Mouse (Mus musculus) liver, embryonic 12.5 days (tissue): ENCODE measurements around the gene Fscn2. TPM values are rescaled to one million over a fixed set of nuclear protein-coding genes. Genes with fewer than 3 reads are reported as not detected.
A peak's percentile ranks its signal among the peaks of the same experiment; 100 is the strongest.
"Not testable (repeated sequence)": the region's sequence is repeated elsewhere in the genome, so short reads cannot be mapped to it uniquely, and the experiment has no call there.

ENCODE experiments used
- ATAC-seq: fragments of 200-750 bp; cut with Nextera tagmentation; 2 replicates; pipeline ENCODE4 v1.8.0; 2017; ENCODE audit warnings: moderate number of reproducible peaks, mild to moderate bottlenecking, moderate library complexity
- H3K27ac ChIP-seq: fragments of 300-500 bp; sonication (generic); 2 replicates; pipeline ENCODE4 v1.5.1; 2016; ENCODE audit warnings: mild to moderate bottlenecking
- H3K27me3 ChIP-seq: fragments of 300-500 bp; sonication (generic); replicated peaks from 2 replicates; pipeline ENCODE4 v1.6.1; 2016; ENCODE audit warnings: mild to moderate bottlenecking, moderate library complexity
- H3K36me3 ChIP-seq: fragments of 300-500 bp; sonication (generic); 2 replicates; pipeline ENCODE4 v1.6.1; 2016; ENCODE audit warnings: mild to moderate bottlenecking, moderate library complexity
- H3K4me1 ChIP-seq: fragments of 300-500 bp; sonication (generic); 2 replicates; pipeline ENCODE4 v1.6.1; 2016
- H3K4me2 ChIP-seq: fragments of 300-500 bp; sonication (generic); 2 replicates; pipeline ENCODE4 v1.6.1; 2016; ENCODE audit warnings: mild to moderate bottlenecking, moderate library complexity
- H3K4me3 ChIP-seq: fragments of 300-500 bp; sonication (generic); 2 replicates; pipeline ENCODE4 v1.5.1; 2016; ENCODE audit warnings: mild to moderate bottlenecking, moderate library complexity
- H3K9ac ChIP-seq: fragments of 300-500 bp; sonication (generic); 2 replicates; pipeline ENCODE4 v1.6.1; 2016; ENCODE audit warnings: mild to moderate bottlenecking, moderate library complexity
- H3K9me3 ChIP-seq: fragments of 300-500 bp; sonication (generic); replicated peaks from 2 replicates; pipeline ENCODE4 v1.6.1; 2016; ENCODE audit warnings: mild to moderate bottlenecking, moderate library complexity
- WGBS: fragments of 180-500 bp; shearing (Covaris S2); methylation state at CpG from one replicate; pipeline ENCODE4 v1.1.7; 2016; ENCODE audit not compliant: insufficient replicate concordance; 5-methylcytosine and 5-hydroxymethylcytosine counted together
- polyA plus RNA-seq: library from polyadenylated mRNA; unstranded; fragments of >200 nt; fragmentation: Nextera tagmentation; extraction: Ambion mirVana; gene quantifications from 2 replicates; pipeline ENCODE4 v1.2.1, GENCODE M21; 2016

The Fscn2 gene
- polyA plus RNA-seq, 1 experiment from 2014 or later, result 0.18 TPM

DNA sequence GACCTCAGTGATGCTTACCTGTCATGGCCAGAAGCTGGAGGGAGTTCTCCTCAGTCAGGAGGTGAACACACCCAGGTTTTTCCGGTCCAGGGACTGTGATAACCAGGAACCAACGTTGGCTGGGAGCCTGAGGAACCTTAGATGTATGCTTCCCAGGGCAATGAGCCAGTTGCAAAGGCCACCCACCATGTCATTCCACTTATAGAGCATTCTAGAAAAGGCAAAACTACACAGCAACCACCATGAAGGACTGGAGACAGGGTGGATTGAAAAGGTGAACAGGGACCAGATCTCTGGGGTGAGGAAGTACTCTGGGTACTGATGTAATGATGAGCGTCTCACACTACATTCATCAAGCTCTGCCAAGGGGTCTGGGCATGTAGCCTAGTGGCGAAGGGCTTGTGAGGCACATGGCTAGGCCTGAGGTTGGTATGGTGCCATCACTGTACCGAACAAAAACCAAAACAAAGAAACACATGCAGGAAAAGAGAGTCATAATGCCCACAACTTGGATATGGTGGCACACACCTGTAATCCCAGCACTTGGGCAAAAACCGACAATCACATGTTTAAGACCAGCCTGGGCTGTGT is 25.8 kb upstream of the Fscn2 start:
- Histone ChIP-seq H3K27ac (no peak overlapping the region), H3K4me2 (no peak overlapping the region), H3K36me3 (no peaks in the 10 kb centered on the region), H3K4me3 (no peak overlapping the region), H3K4me1 (peaks cover 12% of the 10 kb centered on the region), H3K9me3 (0 out of 2 replicates have a peak, but pooled peaks cover 6% of the 10 kb centered on the region), H3K27me3 (no peaks in the 10 kb centered on the region), H3K9ac (no peak overlapping the region)
- ATAC-seq, result no peak
- 61% methylated on average over 6 of the region's 6 CpGs for WGBS

- no peaks in the 10 kb centered on the region for H3K27me3 ChIP-seq
- H3K9ac ChIP-seq, result no peak overlapping the region
- no peak for ATAC-seq
These were observed 23.9 kb upstream of the Fscn2 start for GRCm38 (mm10) chr11:120337447-120337846.

DNA sequence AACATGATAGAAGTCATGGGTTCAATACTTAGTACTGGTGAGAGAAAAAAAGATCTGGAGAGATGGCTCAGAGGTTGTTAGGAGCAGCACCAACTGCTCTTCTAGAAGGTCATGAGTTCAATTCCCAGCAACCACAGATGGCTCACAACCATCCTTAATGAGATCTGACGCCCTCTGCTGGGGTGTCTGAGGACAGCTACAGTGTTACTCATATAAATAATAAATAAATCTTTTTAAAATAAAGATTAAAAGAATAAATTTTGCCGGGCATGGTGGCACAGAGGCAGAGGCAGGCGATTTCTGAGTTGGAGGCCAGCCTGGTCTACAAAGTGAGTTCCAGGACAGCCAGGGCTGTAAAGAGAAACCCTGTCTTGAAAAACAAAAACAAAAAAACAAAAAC is 22.5 kb upstream of the Fscn2 start:
- Histone ChIP-seq H3K4me2 (no peak overlapping the region), H3K27me3 (no peaks in the 10 kb centered on the region), H3K4me1 (peaks cover 12% of the 10 kb centered on the region), H3K4me3 (no peak overlapping the region), H3K9ac (no peak overlapping the region), H3K27ac (no peak overlapping the region), H3K36me3 (no peaks in the 10 kb centered on the region), H3K9me3 (0 out of 2 replicates have a peak, but pooled peaks cover 6% of the 10 kb centered on the region)
- 61% methylated on average over 3 of the region's 3 CpGs for WGBS
- ATAC-seq, result no peak

More at GRCm38 (mm10) chr11:120337447-120337846, 23.9 kb upstream of the Fscn2 start:
- 31% methylated on average over 2 of the region's 2 CpGs for WGBS
- Histone ChIP-seq H3K27ac (no peak overlapping the region), H3K36me3 (no peaks in the 10 kb centered on the region), H3K4me2 (no peak overlapping the region), H3K4me3 (no peak overlapping the region), H3K4me1 (peaks cover 12% of the 10 kb centered on the region), H3K9me3 (0 out of 2 replicates have a peak, but pooled peaks cover 6% of the 10 kb centered on the region)

- H3K36me3 ChIP-seq, result peaks cover under 1% of the 10 kb centered on the region
- WGBS, result 33% methylated on average over 10 of the region's 10 CpGs
- H3K27ac ChIP-seq, result peak overlapping the region; percentile 76
- H3K9me3 ChIP-seq, result 0 out of 2 replicates have a peak, but pooled peaks cover 3% of the 10 kb centered on the region
- H3K4me3 ChIP-seq, result no peak overlapping the region
- no peak overlapping the region for H3K9ac ChIP-seq
- peak overlapping the region; percentile 23; the same call in 1 of the 2 replicates for H3K4me2 ChIP-seq
- ATAC-seq, result peak; percentile 57
- peaks cover 20% of the 10 kb centered on the region for H3K4me1 ChIP-seq
- H3K27me3 ChIP-seq, result no peaks in the 10 kb centered on the region
These were observed 21.3 kb upstream of the Fscn2 start for GRCm38 (mm10) chr11:120339978-120340513.

- no peak overlapping the region for H3K4me2 ChIP-seq
- 87% methylated on average over 4 of the region's 4 CpGs for WGBS
- ATAC-seq, result no peak
- peaks cover 10% of the 10 kb centered on the region for H3K36me3 ChIP-seq
- H3K4me3 ChIP-seq, result no peak overlapping the region
- no peak overlapping the region for H3K27ac ChIP-seq
- H3K27me3 ChIP-seq, result no peaks in the 10 kb centered on the region
- H3K9ac ChIP-seq, result no peak overlapping the region
- 0 out of 2 replicates have a peak, but pooled peaks cover 3% of the 10 kb centered on the region for H3K9me3 ChIP-seq
- H3K4me1 ChIP-seq, result peaks cover 28% of the 10 kb centered on the region
These were observed 19.7 kb upstream of the Fscn2 start for GRCm38 (mm10) chr11:120341661-120342060.

DNA sequence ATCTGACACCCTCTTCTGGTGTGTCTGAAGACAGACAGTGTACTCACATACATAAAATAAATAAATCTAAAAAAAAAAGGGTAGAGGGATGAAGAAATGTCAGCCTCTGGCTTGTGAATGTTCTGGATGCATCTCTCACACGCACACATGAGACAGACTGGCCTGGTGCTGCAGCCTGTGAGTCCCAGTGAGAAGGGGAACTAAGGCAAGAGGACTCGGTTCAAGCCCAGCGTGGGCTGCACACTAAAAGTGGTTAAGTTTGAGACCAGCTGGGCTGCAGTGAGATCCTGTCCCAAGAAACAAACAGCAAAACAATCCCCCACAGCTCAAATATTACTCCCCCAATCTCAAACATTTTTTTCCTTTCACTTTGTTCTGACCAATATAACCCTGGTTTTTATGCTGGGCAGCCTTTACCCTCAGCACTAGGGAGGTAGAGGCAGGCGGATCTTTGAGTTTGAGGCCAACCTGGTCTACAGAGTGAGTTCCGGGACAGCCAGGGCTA is 18.6 kb upstream of the Fscn2 start:
- Histone ChIP-seq H3K36me3 (peaks cover 16% of the 10 kb centered on the region), H3K9ac (no peak overlapping the region), H3K27me3 (no peaks in the 10 kb centered on the region), H3K9me3 (no peaks in the 10 kb centered on the region), H3K27ac (no peak overlapping the region), H3K4me1 (peaks cover 34% of the 10 kb centered on the region), H3K4me2 (no peak overlapping the region), H3K4me3 (no peak overlapping the region)
- ATAC-seq, result no peak
- WGBS, result 80% methylated on average over 5 of the region's 5 CpGs

DNA sequence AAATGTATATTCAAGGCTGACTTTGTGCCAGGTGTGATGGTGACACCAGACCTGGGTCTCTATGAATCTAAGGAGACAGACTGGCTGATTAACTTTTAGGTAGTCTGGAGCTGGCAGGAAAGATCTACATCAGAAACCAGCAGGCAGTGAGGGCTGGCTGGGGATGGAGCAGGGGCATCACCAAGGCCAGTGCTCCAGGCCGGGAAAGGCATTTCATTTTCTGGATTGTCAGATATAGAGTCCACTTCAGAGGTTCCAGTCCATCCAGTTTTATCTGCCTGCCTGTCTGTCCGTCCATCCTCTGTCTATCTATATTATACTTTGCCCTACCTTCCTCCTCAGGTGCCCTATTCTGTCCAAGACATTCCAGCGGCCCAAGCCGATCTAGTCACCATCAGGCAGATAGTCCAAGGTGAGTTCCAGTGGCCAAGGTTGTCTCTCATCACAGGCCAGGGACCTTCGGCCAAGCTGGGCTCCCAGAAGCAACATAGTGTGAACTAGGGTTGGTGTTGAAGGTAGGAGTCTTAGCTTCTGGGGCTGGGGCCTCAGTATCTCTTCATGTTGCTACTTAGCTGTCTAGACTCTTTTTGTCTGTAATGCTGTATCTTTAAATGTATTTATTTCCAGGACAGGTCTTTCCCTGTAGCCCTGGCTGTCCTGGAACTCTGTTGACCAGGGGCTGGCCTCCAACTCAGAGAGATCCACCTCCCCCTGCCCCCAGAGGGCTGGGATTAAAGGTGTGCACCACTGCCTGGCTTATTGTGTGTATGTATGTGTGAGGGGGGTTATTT is 17.6 kb upstream of the Fscn2 start:
- H3K27me3 ChIP-seq, result no peaks in the 10 kb centered on the region
- no peaks in the 10 kb centered on the region for H3K9me3 ChIP-seq
- no peak overlapping the region for H3K4me3 ChIP-seq
- peaks cover 16% of the 10 kb centered on the region for H3K36me3 ChIP-seq
- WGBS, result 59% methylated on average over 5 of the region's 5 CpGs
- H3K4me2 ChIP-seq, result no peak overlapping the region
- peaks cover 36% of the 10 kb centered on the region for H3K4me1 ChIP-seq
- peak overlapping the region; percentile 27 for H3K27ac ChIP-seq
- H3K9ac ChIP-seq, result no peak overlapping the region
- no peak for ATAC-seq

DNA sequence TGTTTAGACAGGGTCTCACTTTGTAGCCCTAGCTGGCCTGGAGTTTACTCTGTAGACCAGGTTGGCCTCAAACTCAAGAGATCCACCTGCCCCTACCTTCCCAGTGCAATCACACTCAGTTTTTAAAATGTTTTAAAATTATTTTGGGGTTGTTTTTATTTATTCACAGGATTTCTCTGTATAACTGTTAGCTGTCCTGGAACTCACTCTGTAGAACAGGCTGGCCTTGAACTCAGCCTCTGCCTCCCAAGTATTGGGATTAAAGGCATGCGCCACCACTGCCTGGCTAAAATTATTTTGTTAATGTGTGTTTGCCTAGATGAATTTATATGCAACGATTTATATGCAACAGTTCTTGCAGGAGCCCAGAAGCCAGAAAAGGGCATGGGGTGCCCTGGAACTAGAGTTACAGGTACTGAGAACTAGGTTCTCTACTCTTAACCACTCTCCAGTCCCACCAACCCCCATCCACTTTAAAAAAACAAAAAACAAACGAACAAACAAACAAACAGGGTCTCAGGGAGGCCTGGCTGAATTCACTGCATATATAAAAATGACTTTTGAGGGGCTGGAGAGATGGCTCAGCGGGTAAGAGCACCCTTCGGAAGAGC is 16.9 kb upstream of the Fscn2 start:
- H3K4me2 ChIP-seq, result no peak overlapping the region
- H3K27ac ChIP-seq, result peak overlapping the region; percentile 27
- no peak overlapping the region for H3K9ac ChIP-seq
- no peak overlapping the region for H3K4me3 ChIP-seq
- H3K36me3 ChIP-seq, result peaks cover 16% of the 10 kb centered on the region
- H3K4me1 ChIP-seq, result peaks cover 41% of the 10 kb centered on the region
- 55% methylated on average over 5 of the region's 5 CpGs for WGBS
- H3K27me3 ChIP-seq, result peaks cover 5% of the 10 kb centered on the region
- H3K9me3 ChIP-seq, result no peaks in the 10 kb centered on the region
- ATAC-seq, result no peak

GRCm38 (mm10) chr11:120345067-120345681 is 16.2 kb upstream of the Fscn2 start:
- Histone ChIP-seq H3K4me2 (peak overlapping the region; percentile 9; the same call in 1 of the 2 replicates), H3K27me3 (peaks cover 12% of the 10 kb centered on the region), H3K27ac (peak overlapping the region; percentile 27; the same call in 1 of the 2 replicates), H3K9ac (no peak overlapping the region; the same call in 1 of the 2 replicates), H3K4me3 (no peak overlapping the region), H3K4me1 (peaks cover 41% of the 10 kb centered on the region), H3K9me3 (no peaks in the 10 kb centered on the region), H3K36me3 (peaks cover 16% of the 10 kb centered on the region)
- ATAC-seq, result no peak
- 41% methylated on average over 1 of the region's 1 CpGs for WGBS

DNA sequence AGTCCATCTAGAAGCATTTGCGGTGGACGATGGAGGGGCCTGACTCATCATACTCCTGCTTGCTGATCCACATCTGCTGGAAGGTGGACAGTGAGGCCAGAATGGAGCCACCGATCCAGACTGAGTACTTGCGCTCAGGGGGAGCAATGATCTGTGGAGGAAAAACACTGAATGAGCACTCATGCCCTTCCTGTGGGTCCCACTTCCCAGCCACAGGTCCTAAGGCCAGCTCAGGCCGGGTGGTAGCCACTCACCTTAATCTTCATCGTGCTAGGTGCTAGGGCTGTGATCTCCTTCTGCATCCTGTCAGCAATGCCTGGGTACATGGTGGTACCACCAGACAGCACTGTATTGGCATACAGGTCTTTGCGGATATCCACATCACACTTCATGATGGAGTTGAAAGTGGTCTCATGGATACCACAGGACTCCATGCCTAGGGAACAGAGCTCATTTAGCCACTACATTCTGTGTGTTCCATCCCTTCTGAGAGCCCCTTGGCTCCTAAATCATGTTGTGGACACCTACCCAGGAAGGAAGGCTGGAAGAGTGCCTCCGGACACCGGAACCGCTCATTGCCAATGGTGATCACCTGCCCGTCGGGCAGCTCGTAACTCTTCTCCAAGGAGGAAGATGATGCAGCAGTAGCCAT is 14.8 kb upstream of the Fscn2 start:
- H3K9me3 ChIP-seq, ATAC-seq, H3K27ac ChIP-seq: not testable (repeated sequence)
- Histone ChIP-seq H3K9ac (peak overlapping the region; percentile 53), H3K4me1 (peaks cover 52% of the 10 kb centered on the region), H3K36me3 (peaks cover 16% of the 10 kb centered on the region), H3K4me2 (peak overlapping the region; percentile 58), H3K4me3 (peak overlapping the region; percentile 51), H3K27me3 (peaks cover 25% of the 10 kb centered on the region)
- 68% methylated on average over 11 of the region's 13 CpGs for WGBS

GRCm38 (mm10) chr11:120347301-120347700 is 14.0 kb upstream of the Fscn2 start:
- H3K9ac ChIP-seq, result peak overlapping the region; percentile 100
- H3K4me1 ChIP-seq, result peaks cover 59% of the 10 kb centered on the region
- peaks cover 29% of the 10 kb centered on the region for H3K27me3 ChIP-seq
- ATAC-seq, result no peak
- H3K36me3 ChIP-seq, result peaks cover 16% of the 10 kb centered on the region
- H3K4me2 ChIP-seq, result peak overlapping the region; percentile 100
- H3K4me3 ChIP-seq, result peak overlapping the region; percentile 99
- WGBS, result 6% methylated on average over 10 of the region's 10 CpGs
- H3K27ac ChIP-seq, result peak overlapping the region; percentile 72; the same call in 1 of the 2 replicates
- no peaks in the 10 kb centered on the region for H3K9me3 ChIP-seq
